Mouse (Mus musculus) lung, postnatal 0 days (tissue): Measurements from ENCODE around the gene Dnaaf3. TPM values are rescaled to one million over a fixed set of nuclear protein-coding genes. Genes with fewer than 3 reads are reported as not detected.
"Not testable (repeated sequence)": the region's sequence is repeated elsewhere in the genome, so short reads cannot be mapped to it uniquely, and the experiment has no call there.

Experiments used
- ATAC-seq: fragments of 200-750 bp; cut with Nextera tagmentation; 2 replicates; pipeline ENCODE4 v1.8.0; 2017; ENCODE audit warnings: moderate library complexity
- DNase-seq: peaks from one replicate; pipeline ENCODE4 v3.0.0-alpha.2; 2016; ENCODE audit warnings: low spot score
- H3K27ac ChIP-seq: fragments of 300-500 bp; sonication (generic); 2 replicates; pipeline ENCODE4 v1.5.1; 2014; ENCODE audit warnings: antibody characterized with exemption, mild to moderate bottlenecking, low read length, mixed read lengths
- H3K27me3 ChIP-seq: fragments of 300-500 bp; sonication (generic); replicated peaks from 2 replicates; pipeline ENCODE4 v1.6.1; 2014; ENCODE audit warnings: low read length, mixed read lengths; ENCODE audit not compliant: insufficient read depth
- H3K36me3 ChIP-seq: fragments of 300-500 bp; sonication (generic); 2 replicates; pipeline ENCODE4 v1.6.1; 2014; ENCODE audit warnings: low read length, mixed read lengths; ENCODE audit not compliant: insufficient read depth
- H3K4me1 ChIP-seq: fragments of 300-500 bp; sonication (generic); 2 replicates; pipeline ENCODE4 v1.6.1; 2014; ENCODE audit warnings: antibody characterized with exemption, low read depth, low read length, mixed read lengths; ENCODE audit not compliant: insufficient read depth
- H3K4me2 ChIP-seq: fragments of 300-500 bp; sonication (generic); replicated peaks from 2 replicates; pipeline ENCODE4 v1.6.1; 2014; ENCODE audit warnings: low read depth, mild to moderate bottlenecking, low read length, moderate library complexity, mixed read lengths
- H3K4me3 ChIP-seq: fragments of 300-500 bp; sonication (generic); 2 replicates; pipeline ENCODE4 v1.5.1; 2014; ENCODE audit warnings: low read depth, low read length
- H3K9ac ChIP-seq: fragments of 300-500 bp; sonication (generic); replicated peaks from 2 replicates; pipeline ENCODE4 v1.6.1; 2014; ENCODE audit warnings: low read depth, mild to moderate bottlenecking
- H3K9me3 ChIP-seq: fragments of 300-500 bp; sonication (generic); 2 replicates; pipeline ENCODE4 v1.6.1; 2016; ENCODE audit warnings: low read length, mixed read lengths
- CTCF ChIP-seq: IDR thresholded peaks from 2 replicates; pipeline ENCODE4 v1.5.1; 2016; ENCODE audit warnings: antibody characterized with exemption, mild to moderate bottlenecking
- EP300 ChIP-seq: IDR thresholded peaks from 2 replicates; pipeline ENCODE4 v1.6.1; 2016; ENCODE audit warnings: antibody characterized with exemption, mild to moderate bottlenecking, control low read depth
- WGBS: fragments of 180-500 bp; shearing (Covaris S2); extraction: QIAGEN DNeasy Blood & Tissue Kit; methylation state at CpG from one replicate; pipeline ENCODE4 v1.1.7; 2014; 5-methylcytosine and 5-hydroxymethylcytosine counted together
- polyA plus RNA-seq: library from polyadenylated mRNA; unstranded; fragments of >200 nt; fragmentation: Nextera tagmentation; extraction: Ambion mirVana; gene quantifications from 2 replicates; pipeline ENCODE4 v1.2.1, GENCODE M21; 2015

The Dnaaf3 gene
- polyA plus RNA-seq, 1 experiment from 2014 or later, result 3.3 TPM

DNA sequence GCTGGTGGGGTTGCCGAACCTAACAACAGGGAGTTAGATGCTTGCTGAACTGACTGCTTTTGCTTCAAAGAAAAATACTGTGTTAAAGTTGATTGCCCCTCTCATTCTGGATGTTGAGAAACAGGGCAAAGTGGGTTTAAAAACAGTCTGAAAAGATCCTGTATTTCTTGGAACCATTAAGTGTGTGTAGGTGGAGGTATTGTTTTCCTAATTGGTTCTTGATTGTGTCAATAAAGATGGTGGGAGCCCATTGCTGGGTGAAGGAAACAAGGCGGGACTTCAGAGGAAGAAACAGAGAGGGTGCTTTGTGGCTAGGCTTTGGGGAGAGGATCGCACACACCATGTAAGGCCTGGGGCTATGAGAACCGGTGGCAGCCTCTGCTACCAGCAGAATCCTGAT is 4.9 kb upstream of the Dnaaf3 start:
- Histone ChIP-seq H3K9ac (no peak overlapping the region), H3K4me1 (peaks cover 1% of the 10 kb centered on the region; the same call in 1 of the 2 replicates), H3K27ac (no peak overlapping the region), H3K4me2 (no peak overlapping the region), H3K9me3 (no peaks in the 10 kb centered on the region), H3K4me3 (no peak overlapping the region), H3K36me3 (no peaks in the 10 kb centered on the region), H3K27me3 (no peaks in the 10 kb centered on the region)
- ATAC-seq (no peak), DNase-seq (no peak)
- WGBS, result 35% methylated on average over 4 of the region's 4 CpGs
- TF ChIP-seq CTCF (no peak), EP300 (no peak)

DNA sequence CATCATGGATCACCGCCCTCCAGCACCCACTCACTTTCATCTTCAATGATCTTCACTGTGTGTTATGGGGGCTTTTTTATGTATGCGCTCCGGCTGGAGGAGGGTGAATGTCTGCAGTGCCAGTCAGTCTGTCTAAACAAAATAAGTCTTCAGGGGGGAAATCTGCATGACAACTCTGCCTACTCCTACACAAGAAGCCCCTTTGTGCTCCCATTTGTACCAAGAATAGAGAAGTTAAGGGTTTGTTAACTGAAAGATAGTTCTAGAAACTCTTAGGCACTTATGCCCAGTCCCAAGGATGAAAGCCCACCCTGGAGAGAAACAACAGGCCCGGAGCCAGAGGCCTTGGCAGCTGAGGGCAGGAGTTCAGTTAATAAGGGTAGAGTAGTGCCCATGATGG is 4.1 kb upstream of the Dnaaf3 start:
- WGBS, result 89% methylated on average over 4 of the region's 4 CpGs
- Histone ChIP-seq H3K27me3 (no peaks in the 10 kb centered on the region), H3K9ac (no peak overlapping the region), H3K36me3 (no peaks in the 10 kb centered on the region), H3K27ac (no peak overlapping the region), H3K4me1 (peaks cover 3% of the 10 kb centered on the region; the same call in 1 of the 2 replicates), H3K4me2 (no peak overlapping the region), H3K4me3 (no peak overlapping the region), H3K9me3 (no peaks in the 10 kb centered on the region)
- no peak for ATAC-seq
- DNase-seq, result no peak
- TF ChIP-seq EP300, result no peak
- TF ChIP-seq CTCF, result no peak

- H3K27me3 ChIP-seq, ATAC-seq, H3K36me3 ChIP-seq, H3K4me2 ChIP-seq, H3K9me3 ChIP-seq, H3K4me3 ChIP-seq, H3K4me1 ChIP-seq, DNase-seq, H3K9ac ChIP-seq, H3K27ac ChIP-seq: not testable (repeated sequence)
- WGBS, result 37% methylated on average over 7 of the region's 8 CpGs
Observed at GRCm38 (mm10) chr7:4530166-4530565, 2.1 kb downstream of the Dnaaf3 start.

- Histone ChIP-seq H3K36me3 (no peaks in the 10 kb centered on the region), H3K4me3 (no peak overlapping the region), H3K27ac (no peak overlapping the region), H3K9me3 (no peaks in the 10 kb centered on the region), H3K4me2 (peak overlapping the region; percentile 61; the same call in 1 of the 2 replicates), H3K4me1 (peaks cover 3% of the 10 kb centered on the region; the same call in 1 of the 2 replicates), H3K9ac (no peak overlapping the region), H3K27me3 (no peaks in the 10 kb centered on the region)
- DNase-seq (no peak), ATAC-seq (no peak)
- TF ChIP-seq EP300, result no peak
- no peak for TF ChIP-seq CTCF
- WGBS, result 54% methylated on average over 18 of the region's 18 CpGs
Observed at GRCm38 (mm10) chr7:4527302-4527689, 5.0 kb downstream of the Dnaaf3 start.

DNA sequence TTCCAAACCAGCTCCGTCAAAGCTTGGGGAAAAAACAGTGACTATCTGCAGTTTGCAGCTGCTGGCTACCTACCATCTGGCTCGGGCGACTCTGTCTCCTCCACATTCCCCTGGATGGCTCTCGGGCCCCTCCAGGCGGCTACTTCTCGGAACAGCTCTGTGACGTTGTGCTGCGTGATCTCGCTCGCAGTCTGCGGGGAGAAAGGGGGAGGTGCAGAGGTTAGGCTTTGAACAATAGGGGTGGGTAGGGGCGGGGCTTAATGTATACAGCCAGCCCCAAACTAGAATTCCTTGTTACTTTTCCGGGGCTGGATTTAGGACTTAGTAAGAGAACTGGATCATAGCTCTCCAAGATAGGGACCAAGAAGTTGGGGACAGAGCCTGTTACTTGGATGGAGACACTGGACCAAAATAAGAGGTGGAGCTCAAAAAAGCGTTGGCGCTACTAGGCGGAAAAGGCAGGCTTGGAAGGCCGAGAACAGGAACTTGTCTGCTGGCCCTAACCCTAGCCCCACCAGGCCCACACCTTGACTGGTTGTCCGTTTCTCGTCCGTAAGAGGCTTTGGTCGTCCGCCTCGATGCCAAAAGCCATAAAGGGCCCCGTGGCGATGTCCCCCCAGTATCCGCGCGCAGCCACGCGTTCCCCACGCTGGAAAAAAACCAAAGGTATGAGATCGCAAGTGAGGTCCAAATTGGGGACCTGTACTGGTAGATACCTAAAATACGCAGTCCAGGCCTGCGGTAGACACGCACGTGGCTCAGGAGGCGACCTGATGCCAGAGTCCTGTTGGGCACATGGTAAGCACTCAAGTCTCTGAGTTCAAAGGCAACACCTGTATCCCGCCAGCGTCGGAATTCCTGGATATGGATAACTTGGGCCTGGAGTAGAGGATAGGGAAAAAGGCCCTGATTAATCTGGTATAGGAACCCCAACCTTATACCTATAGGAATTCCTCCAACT is 5.6 kb downstream of the Dnaaf3 start:
- Histone ChIP-seq H3K9me3 (no peaks in the 10 kb centered on the region), H3K27ac (no peak overlapping the region), H3K4me1 (no peaks in the 10 kb centered on the region; the same call in 1 of the 2 replicates), H3K4me2 (peak overlapping the region; percentile 61), H3K27me3 (no peaks in the 10 kb centered on the region), H3K9ac (peak overlapping the region; percentile 36; the same call in 1 of the 2 replicates), H3K36me3 (no peaks in the 10 kb centered on the region), H3K4me3 (peak overlapping the region; percentile 26)
- 24% methylated on average over 40 of the region's 40 CpGs for WGBS
- ATAC-seq, result peak; percentile 95
- TF ChIP-seq CTCF (peak; percentile 86), EP300 (no peak)
- peak; percentile 95 for DNase-seq

GRCm38 (mm10) chr7:4524212-4524922 is 7.9 kb downstream of the Dnaaf3 start, which contains the start of gene Tnni3:
TSS of gene Tnni3 (minus strand) at chr7:4524229.
- peak; percentile 75 for DNase-seq
- not testable (repeated sequence) for H3K9me3 ChIP-seq, H3K4me2 ChIP-seq, H3K36me3 ChIP-seq, H3K4me3 ChIP-seq, H3K9ac ChIP-seq, H3K4me1 ChIP-seq, H3K27ac ChIP-seq, H3K27me3 ChIP-seq
- 56% methylated on average over 15 of the region's 15 CpGs for WGBS
- peak; percentile 37 for ATAC-seq
- peak; percentile 82 for TF ChIP-seq CTCF
